Comparison of ENCODE assay signal across 12 mouse cellular contexts in the genomic region with DNA sequence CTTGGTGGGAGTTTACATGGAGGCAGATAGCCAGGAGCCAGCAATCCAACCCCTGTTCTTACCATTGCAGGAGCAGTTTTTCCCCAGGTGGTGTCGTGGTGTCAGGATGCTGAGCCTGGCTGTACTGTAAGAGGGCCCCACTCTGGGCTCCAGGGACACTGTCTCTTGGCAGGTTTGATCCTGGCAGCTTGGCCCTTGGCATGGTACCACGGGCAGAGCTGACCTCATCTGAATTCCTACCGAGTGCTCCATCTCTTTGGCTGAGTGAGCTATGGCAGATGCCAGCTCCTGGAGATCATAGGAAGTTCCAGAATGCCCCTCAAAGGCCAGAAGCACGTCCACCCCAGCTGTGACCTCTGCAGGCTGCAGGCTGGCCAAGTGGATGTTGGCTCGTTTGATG. TPM values are rescaled to one million over a fixed set of nuclear protein-coding genes. Genes with fewer than 3 reads are reported as not detected.
DNase-seq lines count a peak whose midpoint lies in the region; ATAC-seq and TF ChIP-seq lines count a peak whose summit lies in the region.
"Had no signal": no experiment of that assay in that cellular context is flagged by ENCODE, and none has a peak within 500 bp of the region (broad histone marks: within the 10 kb centered on the region; RNA-seq: fewer than 3 reads in every experiment).

No protein-coding gene starts in this region.

- peak; percentile 33 for TF ChIP-seq CTCF in hindbrain, postnatal 0 days (IDR thresholded peaks at IDR 0.05; ENCODE audit: low read depth)

- 0 out of 2 replicates have a peak, but pooled peaks cover 7% of the 10 kb centered on the region for H3K4me1 ChIP-seq in hindbrain, postnatal 0 days (ENCODE audit: insufficient read depth, low read length)
- H3K4me1 ChIP-seq in hindbrain, embryonic 12.5 days: 0 out of 2 replicates have a peak, but pooled peaks cover 4% of the 10 kb centered on the region
- H3K4me1 ChIP-seq: embryonic facial prominence, embryonic 15.5 days; heart, embryonic 13.5 days; limb, embryonic 12.5 days had no signal

- H3K4me2 ChIP-seq in hindbrain, postnatal 0 days (ENCODE audit: low read depth, low read length): no peak overlapping the region
- no peak overlapping the region for H3K4me2 ChIP-seq in hindbrain, embryonic 12.5 days (replicated peaks)
- H3K4me2 ChIP-seq: embryonic facial prominence, embryonic 15.5 days; heart, embryonic 13.5 days; limb, embryonic 12.5 days had no signal

- no peaks in the 10 kb centered on the region for H3K36me3 ChIP-seq in hindbrain, postnatal 0 days (ENCODE audit: insufficient read depth, low read length)
- H3K36me3 ChIP-seq in hindbrain, embryonic 12.5 days: no peaks in the 10 kb centered on the region
- H3K36me3 ChIP-seq: embryonic facial prominence, embryonic 15.5 days; heart, embryonic 13.5 days; limb, embryonic 12.5 days had no signal

- WGBS in hindbrain, postnatal 0 days: 38% methylated on average over 5 of the region's 5 CpGs
- WGBS in hindbrain, embryonic 12.5 days: 75% methylated on average over 5 of the region's 5 CpGs

- H3K27me3 ChIP-seq in hindbrain, postnatal 0 days (ENCODE audit: insufficient read depth, low read length): no peaks in the 10 kb centered on the region
- no peaks in the 10 kb centered on the region for H3K27me3 ChIP-seq in hindbrain, embryonic 12.5 days
- H3K27me3 ChIP-seq: embryonic facial prominence, embryonic 15.5 days; limb, embryonic 12.5 days had no signal

- H3K27ac ChIP-seq in hindbrain, postnatal 0 days: no peak overlapping the region
- H3K27ac ChIP-seq in hindbrain, embryonic 12.5 days: no peak overlapping the region
- H3K27ac ChIP-seq: embryonic facial prominence, embryonic 15.5 days; heart, embryonic 13.5 days; limb, embryonic 12.5 days had no signal

- peak; percentile 88 for ATAC-seq in hindbrain, postnatal 0 days
- no peak for ATAC-seq in hindbrain, embryonic 12.5 days (ENCODE audit: low FRiP score)

- no peaks in the 10 kb centered on the region for H3K9me3 ChIP-seq in hindbrain, postnatal 0 days (ENCODE audit: low read length)
- no peaks in the 10 kb centered on the region for H3K9me3 ChIP-seq in hindbrain, embryonic 12.5 days (replicated peaks)
- H3K9me3 ChIP-seq: embryonic facial prominence, embryonic 15.5 days; heart, embryonic 13.5 days; limb, embryonic 12.5 days had no signal

- no peak overlapping the region for H3K9ac ChIP-seq in hindbrain, postnatal 0 days (replicated peaks; ENCODE audit: low read length)
- no peak overlapping the region for H3K9ac ChIP-seq in hindbrain, embryonic 12.5 days
- H3K9ac ChIP-seq: embryonic facial prominence, embryonic 15.5 days; heart, embryonic 13.5 days; limb, embryonic 12.5 days had no signal

- DNase-seq in hindbrain, postnatal 0 days (ENCODE audit: low spot score): peak; percentile 78
- DNase-seq in adrenal gland, postnatal 36 days: peak; percentile 15 to 48
- DNase-seq in cerebellum, adult 9-11 months: peak; percentile 98
- DNase-seq in heart, adult 9 months (ENCODE audit: low spot score in 2 of 2): peak; percentile 64 to 69
- no peak for DNase-seq in urinary bladder, postnatal 4 days (ENCODE audit: low spot score in 2 of 2)
- DNase-seq in kidney, postnatal 25 days: no peak
- DNase-seq: kidney, adult 8-10 months; lung, postnatal 10 days had no signal

- no peak overlapping the region for H3K4me3 ChIP-seq in hindbrain, postnatal 0 days (ENCODE audit: low read length)
- H3K4me3 ChIP-seq in hindbrain, embryonic 12.5 days: no peak overlapping the region
- H3K4me3 ChIP-seq: embryonic facial prominence, embryonic 15.5 days; heart, embryonic 13.5 days; limb, embryonic 12.5 days had no signal

RNA-seq across cellular contexts. Expression of gene Slc36a1, which starts 57.9 kb away (rescaled TPM):
- 35.0 and 37.3 TPM in 2 replicates for total RNA-seq in hindbrain, postnatal 0 days (2014; rRNA removed)
- 3.8 TPM in 2 replicates for polyA plus RNA-seq in hindbrain, postnatal 0 days (2015; fragmentation: Nextera tagmentation; extraction: Ambion mirVana)
- 1.5 and 2.3 TPM in 2 replicates for polyA plus RNA-seq in hindbrain, embryonic 12.5 days (2016; fragmentation: Nextera tagmentation; extraction: Ambion mirVana)
- 10 to 100 TPM; 14.5 to 18.4 TPM for total RNA-seq in adrenal gland, postnatal 36 days (2021)

Comparison
In these comparisons a context has a peak if more than half of its experiments do, and no peak if none do; other contexts are left out.
1. DNase-seq: peak in hindbrain, postnatal 0 days (single experiment), adrenal gland, postnatal 36 days (2 of 2), cerebellum, adult 9-11 months (single experiment) and heart, adult 9 months (2 of 2); none in urinary bladder, postnatal 4 days (0 of 2) and kidney, postnatal 25 days (0 of 2).